Comparison of ENCODE assay signal across 14 mouse cellular contexts in genomic region chr13:63313247-63313646, GRCm38 (mm10).
DNase-seq lines count a peak whose midpoint lies in the region; ATAC-seq lines count a peak whose summit lies in the region.
"Had no signal": no experiment of that assay in that cellular context is flagged by ENCODE, and none has a peak within 500 bp of the region (broad histone marks: within the 10 kb centered on the region; RNA-seq: fewer than 3 reads in every experiment).

No protein-coding gene starts in this region.

- no peak overlapping the region for H3K4me3 ChIP-seq in heart, embryonic 10.5 days
- H3K4me3 ChIP-seq in kidney, embryonic 15.5 days (replicated peaks), result no peak overlapping the region
- H3K4me3 ChIP-seq: forebrain, embryonic 15.5 days; liver, embryonic 13.5 days; stomach, embryonic 15.5 days had no signal

- peaks cover 36% of the 10 kb centered on the region for H3K4me1 ChIP-seq in heart, embryonic 10.5 days
- peaks cover 41% of the 10 kb centered on the region for H3K4me1 ChIP-seq in kidney, embryonic 15.5 days
- H3K4me1 ChIP-seq: stomach, embryonic 15.5 days had no signal

- H3K4me2 ChIP-seq in kidney, embryonic 15.5 days, result no peak overlapping the region
- H3K4me2 ChIP-seq: forebrain, embryonic 15.5 days; liver, embryonic 13.5 days; stomach, embryonic 15.5 days had no signal

- no peak overlapping the region for H3K9ac ChIP-seq in kidney, embryonic 15.5 days
- H3K9ac ChIP-seq: forebrain, embryonic 15.5 days; liver, embryonic 13.5 days; stomach, embryonic 15.5 days had no signal

- H3K27me3 ChIP-seq in heart, embryonic 10.5 days (ENCODE audit: insufficient read depth, poor library complexity, severe bottlenecking), result no peaks in the 10 kb centered on the region
- H3K27me3 ChIP-seq in kidney, embryonic 15.5 days, result no peaks in the 10 kb centered on the region
- H3K27me3 ChIP-seq: forebrain, embryonic 15.5 days; liver, embryonic 13.5 days; stomach, embryonic 15.5 days had no signal

- peaks cover 28% of the 10 kb centered on the region for H3K36me3 ChIP-seq in heart, embryonic 10.5 days
- peaks cover 15% of the 10 kb centered on the region for H3K36me3 ChIP-seq in kidney, embryonic 15.5 days
- H3K36me3 ChIP-seq: forebrain, embryonic 15.5 days; stomach, embryonic 15.5 days had no signal

- peak overlapping the region; percentile 8; the same call in 1 of the 2 replicates for H3K27ac ChIP-seq in heart, embryonic 10.5 days
- peak overlapping the region; percentile 81 for H3K27ac ChIP-seq in kidney, embryonic 15.5 days
- H3K27ac ChIP-seq: forebrain, embryonic 15.5 days; liver, embryonic 13.5 days; stomach, embryonic 15.5 days had no signal

- DNase-seq in heart, adult 18-20 months, result peak; percentile 66 to 67
- DNase-seq in heart, postnatal 36 days, result no peak
- DNase-seq in adipocyte (ENCODE audit: low spot score), result peak; percentile 33
- DNase-seq in heart, embryonic 10.5 days (ENCODE audit: low spot score), result no peak
- DNase-seq in embryo, embryonic 10 days (ENCODE audit: low spot score), result no peak
- no peak for DNase-seq in lung, postnatal 36 days
- DNase-seq: cerebellum, adult 2 months; liver, embryonic 13.5 days; right cerebral cortex, postnatal 25 days; thymus, postnatal 4 days had no signal

- ATAC-seq in kidney, embryonic 15.5 days (replicated peaks; ENCODE audit: low FRiP score), result no peak
- no peak for ATAC-seq in CD4-positive, CD25-positive, alpha-beta regulatory T cell, adult 4 months
- ATAC-seq: forebrain, embryonic 15.5 days had no signal

- H3K9me3 ChIP-seq in heart, embryonic 10.5 days, result no peaks in the 10 kb centered on the region
- H3K9me3 ChIP-seq in kidney, embryonic 15.5 days (replicated peaks), result no peaks in the 10 kb centered on the region
- H3K9me3 ChIP-seq: forebrain, embryonic 15.5 days; liver, embryonic 13.5 days; stomach, embryonic 15.5 days had no signal

- WGBS in heart, embryonic 10.5 days, result 89% methylated on average over 1 of the region's 1 CpGs
- WGBS in kidney, embryonic 15.5 days, result 62% methylated on average over 1 of the region's 1 CpGs

- intact Hi-C loops in heart, postnatal 36 days (cut with DNase I), result no loop called here

Comparison
In these comparisons a context has a peak if more than half of its experiments do, and no peak if none do; other contexts are left out.
1. DNase-seq: peak in heart, adult 18-20 months (2 of 2) and adipocyte (single experiment); none in heart, postnatal 36 days (0 of 2), heart, embryonic 10.5 days (single experiment), embryo, embryonic 10 days (single experiment) and lung, postnatal 36 days (single experiment).